Mouse (Mus musculus): ENCODE results near the gene Ptms. TPM values are rescaled to one million over a fixed set of nuclear protein-coding genes. Genes with fewer than 3 reads are reported as not detected.

Ptms gene
- polyA plus RNA-seq, 1 experiment from 2014 or later: 718 TPM

DNA sequence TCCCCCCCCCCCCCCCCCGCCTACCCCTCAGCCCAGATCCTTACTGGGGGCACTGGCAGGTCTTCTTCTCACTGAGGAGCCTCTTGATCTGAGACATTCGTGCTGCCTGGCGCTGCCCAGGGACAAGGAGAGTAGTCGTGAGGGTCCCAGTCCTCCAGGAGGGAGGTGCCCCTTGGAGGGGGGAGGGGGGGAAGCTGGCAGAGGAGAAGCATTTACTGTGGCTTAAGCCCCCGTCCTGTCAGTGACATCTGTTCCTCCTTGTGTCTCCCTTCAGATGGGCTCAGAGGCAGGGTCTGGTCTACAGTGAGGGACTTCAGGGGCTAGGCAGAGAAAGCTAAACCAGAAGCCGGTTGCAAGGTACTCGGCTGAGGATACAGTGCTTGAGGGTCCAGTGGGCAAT lies 53.3 kb downstream of the Ptms start:
- Histone ChIP-seq H3K9me3 (no peaks in the 10 kb centered on the region), H3K27me3 (replicated peaks) (no peaks in the 10 kb centered on the region), H3K9ac (no peak overlapping the region), H3K27ac (no peak overlapping the region), H3K36me3 (no peaks in the 10 kb centered on the region), H3K4me2 (replicated peaks) (no peak overlapping the region), H3K4me3 (no peak overlapping the region), H3K4me1 (peaks cover 40% of the 10 kb centered on the region)
- ATAC-seq (ENCODE audit: low FRiP score, low read depth): no peak
- WGBS: 58% methylated on average over 6 of the region's 7 CpGs

DNA sequence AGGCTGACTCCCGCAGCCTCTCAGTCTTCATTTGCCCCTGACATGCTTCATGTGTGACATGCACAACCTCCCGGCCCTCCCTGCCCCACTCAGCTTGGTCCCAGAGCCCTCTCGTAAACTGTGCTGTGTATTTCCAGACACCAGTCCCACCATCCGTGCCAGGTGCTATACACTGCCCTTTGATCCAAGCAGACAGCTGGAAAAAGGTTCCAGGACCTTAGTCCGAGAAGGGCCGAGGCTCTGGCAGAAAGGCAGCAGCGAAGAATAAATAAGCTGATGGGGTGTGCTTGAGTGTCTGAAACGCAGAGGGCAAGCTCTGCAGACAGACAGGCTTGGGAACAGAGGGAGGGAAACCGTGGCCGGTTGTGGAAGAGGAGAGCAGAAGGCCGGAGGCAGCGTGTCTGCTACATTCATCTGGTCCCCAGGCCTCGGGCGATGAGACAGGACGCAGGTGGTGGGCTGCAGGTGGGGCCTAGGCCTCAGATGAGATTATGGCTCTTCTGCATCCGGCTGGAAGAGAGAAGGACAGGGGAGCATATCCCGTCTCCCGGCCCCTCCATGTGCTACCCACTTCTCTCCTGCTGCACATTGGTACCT lies 54.0 kb downstream of the Ptms start:
- Histone ChIP-seq H3K4me3 (no peak overlapping the region), H3K9me3 (no peaks in the 10 kb centered on the region), H3K27ac (no peak overlapping the region), H3K9ac (0 out of 2 replicates have a peak overlapping the region, but pooled peaks have one; percentile 21), H3K4me2 (replicated peaks) (no peak overlapping the region), H3K4me1 (peaks cover 46% of the 10 kb centered on the region), H3K27me3 (replicated peaks) (no peaks in the 10 kb centered on the region), H3K36me3 (no peaks in the 10 kb centered on the region)
- WGBS: 60% methylated on average over 18 of the region's 18 CpGs
- ATAC-seq (ENCODE audit: low FRiP score, low read depth): no peak

Other genes with a start within 250 kb of the Ptms start
- 159 and 161 TPM in 2 replicates for gene Emg1, start 207.9 kb downstream of the Ptms start, polyA plus RNA-seq (2016; fragmentation: Nextera tagmentation; extraction: Ambion mirVana)
- gene Phb2, start 207.8 kb downstream of the Ptms start, polyA plus RNA-seq (2016; fragmentation: Nextera tagmentation; extraction: Ambion mirVana): 312 and 315 TPM in 2 replicates
- 4.8 and 6.6 TPM in 2 replicates for gene Ptpn6, start 181.4 kb downstream of the Ptms start, polyA plus RNA-seq (2016; fragmentation: Nextera tagmentation; extraction: Ambion mirVana)
- gene Grcc10, start 178.7 kb downstream of the Ptms start, polyA plus RNA-seq (2016; fragmentation: Nextera tagmentation; extraction: Ambion mirVana): 527 and 552 TPM in 2 replicates
- not detected in 2 replicates for gene Gm45234, start 164.1 kb downstream of the Ptms start, polyA plus RNA-seq (2016; fragmentation: Nextera tagmentation; extraction: Ambion mirVana)
- 16.8 and 17.4 TPM in 2 replicates for gene Atn1, start 163.6 kb downstream of the Ptms start, polyA plus RNA-seq (2016; fragmentation: Nextera tagmentation; extraction: Ambion mirVana)
- 25.2 and 27.8 TPM in 2 replicates for gene Eno2, start 150.4 kb downstream of the Ptms start, polyA plus RNA-seq (2016; fragmentation: Nextera tagmentation; extraction: Ambion mirVana)
- gene Lrrc23, start 140.4 kb downstream of the Ptms start, polyA plus RNA-seq (2016; fragmentation: Nextera tagmentation; extraction: Ambion mirVana): 0.68 and 0.85 TPM in 2 replicates
- gene Spsb2, start 111.4 kb downstream of the Ptms start, polyA plus RNA-seq (2016; fragmentation: Nextera tagmentation; extraction: Ambion mirVana): 8.2 and 8.5 TPM in 2 replicates
- gene Tpi1, start 105.8 kb downstream of the Ptms start, polyA plus RNA-seq (2016; fragmentation: Nextera tagmentation; extraction: Ambion mirVana): 461 and 485 TPM in 2 replicates
- 203 TPM in 2 replicates for gene Usp5, start 90.6 kb downstream of the Ptms start, polyA plus RNA-seq (2016; fragmentation: Nextera tagmentation; extraction: Ambion mirVana)
- gene Cdca3, start 90.6 kb downstream of the Ptms start, polyA plus RNA-seq (2016; fragmentation: Nextera tagmentation; extraction: Ambion mirVana): 115 and 124 TPM in 2 replicates
- 0.50 and 0.52 TPM in 2 replicates for gene Gnb3, start 79.8 kb downstream of the Ptms start, polyA plus RNA-seq (2016; fragmentation: Nextera tagmentation; extraction: Ambion mirVana)
- 27.2 and 28.4 TPM in 2 replicates for gene P3h3, start 62.4 kb downstream of the Ptms start, polyA plus RNA-seq (2016; fragmentation: Nextera tagmentation; extraction: Ambion mirVana)
- 14.7 and 16.3 TPM in 2 replicates for gene Gpr162, start 56.1 kb downstream of the Ptms start, polyA plus RNA-seq (2016; fragmentation: Nextera tagmentation; extraction: Ambion mirVana)
- gene Cd4, start 31.9 kb downstream of the Ptms start, polyA plus RNA-seq (2016; fragmentation: Nextera tagmentation; extraction: Ambion mirVana): 0.06 TPM in 1 of 2 replicates, not detected in the other
- 1.8 and 2.2 TPM in 2 replicates for gene Lag3, start 8.4 kb downstream of the Ptms start, polyA plus RNA-seq (2016; fragmentation: Nextera tagmentation; extraction: Ambion mirVana)
- 546 and 556 TPM in 2 replicates for gene Mlf2, start 11.3 kb upstream of the Ptms start, polyA plus RNA-seq (2016; fragmentation: Nextera tagmentation; extraction: Ambion mirVana)
- 91.5 and 99.8 TPM in 2 replicates for gene Cops7a, start 45.4 kb upstream of the Ptms start, polyA plus RNA-seq (2016; fragmentation: Nextera tagmentation; extraction: Ambion mirVana)
- gene Pianp, start 76.6 kb upstream of the Ptms start, polyA plus RNA-seq (2016; fragmentation: Nextera tagmentation; extraction: Ambion mirVana): 9.8 and 10.0 TPM in 2 replicates
- 17.0 and 19.1 TPM in 2 replicates for gene Zfp384, start 89.0 kb upstream of the Ptms start, polyA plus RNA-seq (2016; fragmentation: Nextera tagmentation; extraction: Ambion mirVana)
- 151 and 156 TPM in 2 replicates for gene Ing4, start 119.7 kb upstream of the Ptms start, polyA plus RNA-seq (2016; fragmentation: Nextera tagmentation; extraction: Ambion mirVana)
- gene Acrbp, start 129.6 kb upstream of the Ptms start, polyA plus RNA-seq (2016; fragmentation: Nextera tagmentation; extraction: Ambion mirVana): 15.1 and 15.3 TPM in 2 replicates
- 0.32 and 0.54 TPM in 2 replicates for gene Lpar5, start 147.8 kb upstream of the Ptms start, polyA plus RNA-seq (2016; fragmentation: Nextera tagmentation; extraction: Ambion mirVana)
- 115 and 121 TPM in 2 replicates for gene Chd4, start 175.9 kb upstream of the Ptms start, polyA plus RNA-seq (2016; fragmentation: Nextera tagmentation; extraction: Ambion mirVana)
- 53.9 and 56.3 TPM in 2 replicates for gene Nop2, start 211.8 kb upstream of the Ptms start, polyA plus RNA-seq (2016; fragmentation: Nextera tagmentation; extraction: Ambion mirVana)
- 21.9 and 22.6 TPM in 2 replicates for gene Iffo1, start 225.1 kb upstream of the Ptms start, polyA plus RNA-seq (2016; fragmentation: Nextera tagmentation; extraction: Ambion mirVana)
- gene Gapdh, start 246.4 kb upstream of the Ptms start, polyA plus RNA-seq (2016; fragmentation: Nextera tagmentation; extraction: Ambion mirVana): 1,605 and 1,721 TPM in 2 replicates

All from neural tube, embryonic 12.5 days (tissue).